Mouse (Mus musculus) G1E (cell line): ENCODE data around the gene Ccnd3.

ENCODE experiments used
- CTCF ChIP-seq: IDR thresholded peaks from 2 replicates; pipeline ENCODE4 v1.5.1; 2012; ENCODE audit warnings: low read depth, low read length, inconsistent platforms, mixed read lengths
- GATA1 ChIP-seq: IDR thresholded peaks from 2 replicates; pipeline ENCODE4 v1.6.1; 2012; ENCODE audit warnings: borderline replicate concordance, low read length, inconsistent platforms, mixed read lengths
- GATA2 ChIP-seq: IDR thresholded peaks from 2 replicates; pipeline ENCODE4 v1.6.1; 2012; ENCODE audit warnings: low read depth, low read length, inconsistent platforms, borderline replicate concordance

- TF ChIP-seq CTCF (no peak), GATA2 (no peak), GATA1 (no peak)
These were observed 20.1 kb downstream of the Ccnd3 start for GRCm38 (mm10) chr17:47524991-47525390.
